Mouse (Mus musculus) urinary bladder, postnatal 36 days (tissue): ENCODE results near the gene Slc5a10.
A peak's percentile ranks its signal among the peaks of the same experiment; 100 is the strongest.

Experiments used
- DNase-seq, 2 experiments: peaks; one replicate each; pipeline ENCODE4 v3.0.0; 2022; ENCODE audit warnings: low spot score in 2 of 2, mixed read lengths in 1 of 2

Gene Slc5a10

GRCm38 (mm10) chr11:61720636-61721035, at the start of gene Slc5a10:
Gene Slc5a10 (minus strand): TSS chr11:61720826.
- DNase-seq, result no peak

- DNase-seq, result peak; percentile 99
These were observed 41.2 kb upstream of the Slc5a10 start, which contains the start of gene Prpsap2 for GRCm38 (mm10) chr11:61761584-61762407. Gene Prpsap2 (minus strand): TSS chr11:61762088.

DNA sequence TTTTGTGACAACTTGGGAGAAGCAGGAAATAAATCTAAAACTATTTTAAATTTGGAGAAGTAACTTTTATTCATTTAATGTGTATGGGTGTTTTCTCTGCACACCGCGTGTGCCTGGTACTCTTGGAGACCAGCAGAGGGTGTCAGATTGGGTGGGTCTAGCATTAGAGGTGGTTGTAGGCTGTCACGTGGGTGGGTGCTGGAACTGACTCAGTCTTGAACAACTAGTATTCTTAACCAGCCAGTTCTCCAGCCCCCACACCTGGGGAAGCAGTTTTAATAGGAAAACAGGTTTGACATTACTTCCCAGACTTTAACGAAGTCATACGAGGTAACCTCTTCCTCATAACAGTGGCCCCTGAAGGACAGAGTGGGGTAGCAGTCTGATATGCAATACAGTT, 39.9 kb upstream of the Slc5a10 start:
- DNase-seq, result no peak

DNA sequence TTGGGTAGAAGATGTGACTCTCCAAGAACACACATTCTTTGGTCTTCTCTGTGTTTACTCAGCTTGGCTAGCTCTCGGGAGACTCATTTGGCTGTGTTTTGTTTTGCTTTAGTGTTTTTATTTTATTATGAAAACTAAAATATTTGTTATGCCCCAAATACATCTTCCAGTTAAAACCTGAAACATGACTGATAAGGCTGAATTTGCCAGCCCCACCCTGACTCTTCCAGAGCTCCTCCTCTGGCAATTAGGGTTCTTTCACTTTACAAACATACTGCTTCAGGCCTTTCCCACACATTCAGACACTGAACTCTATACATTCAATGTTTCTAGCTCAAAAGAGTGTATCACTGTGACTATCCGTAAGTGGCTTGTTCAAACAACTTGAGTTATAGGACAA, 36.5 kb upstream of the Slc5a10 start:
- no peak for DNase-seq

DNA sequence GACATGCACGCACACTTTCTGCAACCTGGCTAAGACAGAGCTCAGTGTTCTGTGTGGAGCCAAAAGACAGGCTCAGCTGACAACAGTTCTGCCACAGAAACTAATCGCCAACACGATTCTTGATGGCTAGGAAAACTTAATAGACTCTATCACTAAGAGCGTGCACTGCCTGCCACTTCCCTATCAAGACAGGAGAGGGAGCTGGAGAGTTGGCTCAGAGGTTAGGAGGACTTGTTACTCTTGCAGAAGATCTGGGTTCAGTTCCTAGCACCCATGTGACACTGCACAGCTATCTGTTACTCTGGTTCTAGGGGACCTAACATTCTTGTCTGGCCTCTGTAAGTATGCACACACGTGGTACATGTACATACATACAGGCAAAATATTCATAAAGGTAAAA, 31.0 kb upstream of the Slc5a10 start:
- no peak for DNase-seq

GRCm38 (mm10) chr11:61747161-61747560, 26.5 kb upstream of the Slc5a10 start:
- no peak for DNase-seq

GRCm38 (mm10) chr11:61745781-61746180, 25.2 kb upstream of the Slc5a10 start:
- DNase-seq, result no peak

GRCm38 (mm10) chr11:61744460-61744859, 23.8 kb upstream of the Slc5a10 start:
- DNase-seq, result no peak

DNA sequence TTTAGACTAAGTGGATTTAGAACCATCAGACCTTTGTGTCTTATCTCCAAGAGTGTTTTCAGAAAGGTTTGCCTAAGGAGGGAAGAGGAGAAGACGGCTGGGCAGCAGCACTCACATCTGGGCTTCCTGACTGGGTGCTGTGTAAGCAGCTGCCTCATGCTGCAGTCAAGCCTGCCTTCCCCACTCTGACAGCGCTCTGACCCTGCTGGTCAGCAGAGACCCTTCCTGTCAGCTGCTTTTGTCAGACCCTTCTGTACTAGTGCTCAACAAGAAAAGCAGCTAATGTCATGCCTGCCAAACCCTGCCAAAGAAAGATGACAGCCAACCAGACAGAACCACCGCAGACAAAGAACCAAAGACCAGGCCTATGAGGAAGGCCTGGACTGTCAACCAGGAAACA, 23.1 kb upstream of the Slc5a10 start:
- DNase-seq, result no peak

DNA sequence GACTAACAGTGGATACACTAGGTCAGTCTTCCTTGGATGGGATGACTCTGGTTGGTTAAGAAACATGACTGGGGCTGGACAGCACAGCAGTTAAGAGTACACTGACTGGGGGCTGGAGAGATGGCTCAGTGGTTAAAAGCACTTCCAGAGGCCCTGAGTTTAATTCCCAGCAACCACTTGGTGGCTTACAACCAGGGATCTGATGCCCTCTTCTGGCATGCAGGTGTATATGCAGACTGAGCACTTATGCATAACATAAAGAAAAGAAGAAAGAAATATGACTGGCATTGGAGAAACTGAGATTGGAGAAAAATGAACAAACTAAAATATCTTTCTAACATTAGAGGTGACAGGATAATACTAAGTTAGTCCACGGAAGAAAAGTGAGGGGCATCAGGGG, 19.9 kb upstream of the Slc5a10 start:
- no peak for DNase-seq

GRCm38 (mm10) chr11:61737290-61737689, 16.7 kb upstream of the Slc5a10 start:
- DNase-seq, result no peak

GRCm38 (mm10) chr11:61732672-61733071, 12.0 kb upstream of the Slc5a10 start:
- no peak for DNase-seq

DNA sequence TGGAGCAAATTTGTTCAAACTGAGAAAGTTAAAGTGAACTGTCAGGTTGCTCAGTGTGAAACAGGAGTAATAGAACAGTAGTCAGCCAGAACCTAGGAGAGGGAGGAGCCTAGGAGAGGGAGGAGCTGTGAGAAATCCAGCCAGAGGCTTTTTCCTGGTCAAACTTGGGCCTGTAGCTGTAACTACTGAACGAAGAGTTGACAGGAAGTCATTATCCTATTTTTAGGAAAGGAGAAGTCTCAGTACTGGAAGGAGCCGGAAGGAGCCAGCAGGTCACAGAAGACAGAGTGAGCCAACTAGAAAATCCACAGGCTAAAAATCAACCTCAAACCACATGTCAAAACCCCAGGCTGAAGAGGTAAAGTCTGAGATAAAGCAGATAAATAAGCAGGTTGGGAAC, 7.4 kb upstream of the Slc5a10 start:
- DNase-seq, result no peak

GRCm38 (mm10) chr11:61722077-61722476, 1.5 kb upstream of the Slc5a10 start:
- DNase-seq, result no peak

GRCm38 (mm10) chr11:61719826-61720225, 800 bp downstream of the Slc5a10 start:
- no peak for DNase-seq

GRCm38 (mm10) chr11:61719387-61719786, 1.2 kb downstream of the Slc5a10 start:
- no peak for DNase-seq

DNA sequence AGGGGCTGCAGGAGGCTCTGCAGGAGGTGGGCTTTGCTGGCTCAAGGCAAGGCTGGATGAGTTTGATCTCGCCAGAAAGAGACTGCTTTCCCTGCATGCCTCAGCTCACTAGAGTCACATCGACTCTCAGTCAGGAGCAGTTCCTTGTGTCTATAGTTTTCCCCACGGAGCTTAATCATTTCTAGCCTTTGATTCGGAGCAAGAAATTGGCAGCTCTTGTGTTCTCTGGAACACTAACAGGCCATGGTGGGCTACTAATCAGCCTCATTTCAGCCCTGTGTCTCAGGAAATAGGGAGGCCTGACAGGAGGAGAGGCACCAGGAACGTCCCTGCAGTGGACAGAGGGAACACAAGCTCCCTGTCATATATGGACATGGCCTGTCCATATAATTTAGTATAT, 2.6 kb downstream of the Slc5a10 start:
- DNase-seq, result no peak

- DNase-seq, result no peak
These were observed 5.5 kb downstream of the Slc5a10 start for GRCm38 (mm10) chr11:61715130-61715529.

- peak; percentile 65 to 68 for DNase-seq
These were observed 6.1 kb downstream of the Slc5a10 start for GRCm38 (mm10) chr11:61714346-61715117.

DNA sequence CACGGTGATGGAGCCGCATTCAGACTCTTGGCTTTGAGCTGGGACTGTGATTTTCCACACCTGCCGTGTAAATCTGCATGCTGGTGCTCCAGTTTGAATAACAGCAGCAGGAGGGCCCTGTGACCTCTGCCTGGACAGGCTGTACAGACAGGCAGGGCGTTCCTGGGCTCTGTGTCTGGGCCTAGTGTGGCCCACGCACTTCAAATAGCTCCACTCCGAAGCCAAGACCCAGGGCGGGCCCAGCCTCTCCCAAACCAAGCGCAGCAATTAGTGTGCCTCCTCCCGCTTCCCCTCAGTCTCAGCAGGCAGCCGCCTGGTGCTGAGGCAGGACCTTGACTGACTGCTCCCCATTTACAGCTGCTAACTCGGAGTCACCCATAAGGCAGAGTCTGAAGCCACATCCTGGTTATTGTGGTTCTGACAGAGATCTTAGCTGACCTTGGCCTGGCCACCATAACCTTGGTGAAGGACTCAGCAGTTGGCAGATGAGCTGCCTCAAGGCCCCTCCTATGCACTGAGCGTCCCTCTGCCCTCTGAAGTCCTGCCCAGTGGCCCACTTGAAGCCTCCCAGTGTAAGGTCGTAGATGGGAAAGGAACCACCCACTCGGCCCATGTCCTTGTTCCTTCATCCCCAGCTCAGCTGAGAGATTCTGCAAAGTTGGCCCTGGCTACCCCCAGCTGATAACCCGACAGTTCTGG, 7.3 kb downstream of the Slc5a10 start:
- DNase-seq, result peak; percentile 31 to 40

- DNase-seq, result no peak
These were observed 11.7 kb downstream of the Slc5a10 start for GRCm38 (mm10) chr11:61708928-61709327.

DNA sequence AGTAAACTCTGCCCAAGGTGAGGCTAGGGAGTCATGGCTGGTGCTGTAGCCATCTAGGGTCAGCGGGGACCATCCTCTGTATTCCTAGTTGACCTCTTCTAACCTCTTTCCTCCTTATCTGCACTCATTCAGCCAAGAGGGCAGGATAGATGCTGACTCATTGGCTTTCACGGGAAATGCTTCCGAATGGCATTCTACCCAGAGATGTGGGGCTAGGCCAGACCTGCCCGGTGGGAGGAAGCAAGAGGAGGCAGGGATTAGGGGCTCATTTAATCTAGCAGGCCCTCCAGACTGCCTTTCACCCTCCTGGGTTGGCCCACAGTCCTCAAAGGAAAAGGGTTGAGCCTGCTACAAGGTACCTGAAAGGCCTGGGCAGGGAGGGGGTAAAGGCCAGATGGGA, 14.4 kb downstream of the Slc5a10 start:
- no peak for DNase-seq
